Mouse (Mus musculus) kidney, postnatal 14 days (tissue): Measurements from ENCODE around the gene Tpp1.
"Not testable (repeated sequence)": the region's sequence is repeated elsewhere in the genome, so short reads cannot be mapped to it uniquely, and the experiment has no call there.

Experiments used
- DNase-seq: peaks from one replicate; pipeline ENCODE4 v3.0.0; 2022; ENCODE audit warnings: mixed read lengths

The Tpp1 gene

GRCm38 (mm10) chr7:105761813-105762484, 9.9 kb upstream of the Tpp1 start:
- no peak for DNase-seq

DNA sequence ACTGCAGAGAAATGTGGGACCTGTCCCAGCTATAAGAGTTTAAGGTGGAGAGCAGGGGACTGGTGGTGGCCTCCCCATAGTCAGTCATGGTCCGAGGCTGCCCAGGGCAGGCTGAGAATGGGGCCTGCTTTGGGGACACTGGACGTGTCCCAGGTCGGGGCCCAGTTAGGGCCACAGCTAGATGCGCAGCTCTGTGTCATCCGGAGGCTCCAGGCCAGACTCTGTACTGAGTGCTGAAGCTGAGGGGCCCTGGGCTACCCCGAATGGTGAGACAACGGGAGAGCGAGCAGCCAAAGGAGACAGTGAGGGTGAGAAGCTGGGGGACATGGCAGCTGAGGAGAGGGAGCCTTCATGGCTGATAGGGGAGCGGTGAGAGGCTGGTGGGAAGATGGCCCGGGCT, 1.2 kb upstream of the Tpp1 start:
- no peak for DNase-seq

GRCm38 (mm10) chr7:105752716-105753115, 681 bp upstream of the Tpp1 start:
- DNase-seq: no peak

GRCm38 (mm10) chr7:105747776-105748175, 4.3 kb downstream of the Tpp1 start:
- no peak for DNase-seq

- peak; percentile 93 for DNase-seq
Observed at GRCm38 (mm10) chr7:105743926-105744590, 8.0 kb downstream of the Tpp1 start, which contains the start of gene Taf10. Gene Taf10 (minus strand): TSS chr7:105744361.

DNA sequence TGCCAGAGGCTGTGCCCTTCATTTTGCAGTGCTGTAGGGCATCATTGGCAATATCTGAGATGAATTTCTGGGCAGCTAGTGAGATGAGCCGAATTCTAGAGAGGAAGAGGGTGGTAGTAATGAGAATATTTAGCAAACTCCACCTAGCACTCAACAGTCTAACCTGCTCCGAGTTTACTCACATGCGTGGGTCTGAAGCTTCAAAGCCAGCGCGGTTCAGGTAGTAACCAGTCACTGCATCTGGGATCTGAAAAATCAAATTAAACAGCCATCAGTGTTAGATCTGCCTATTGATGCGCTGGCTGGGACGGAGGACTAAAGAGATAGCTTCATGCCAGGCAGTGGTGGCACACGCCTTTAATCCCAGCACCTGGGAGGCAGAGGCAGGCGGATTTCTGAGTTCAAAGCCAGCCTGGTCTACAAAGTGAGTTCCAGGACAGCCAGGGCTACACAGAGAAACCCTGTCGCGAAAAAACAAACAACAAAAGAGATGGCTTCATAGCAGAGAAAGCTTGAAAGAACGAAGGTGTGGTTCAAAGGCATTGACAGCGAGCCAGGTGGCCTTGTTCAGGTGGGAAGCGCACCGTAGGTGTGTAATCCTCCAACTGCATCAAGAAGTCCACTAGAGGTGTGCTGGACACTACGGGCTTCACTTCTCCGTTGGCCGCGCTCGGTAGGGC, 8.6 kb downstream of the Tpp1 start:
- DNase-seq: not testable (repeated sequence)

DNA sequence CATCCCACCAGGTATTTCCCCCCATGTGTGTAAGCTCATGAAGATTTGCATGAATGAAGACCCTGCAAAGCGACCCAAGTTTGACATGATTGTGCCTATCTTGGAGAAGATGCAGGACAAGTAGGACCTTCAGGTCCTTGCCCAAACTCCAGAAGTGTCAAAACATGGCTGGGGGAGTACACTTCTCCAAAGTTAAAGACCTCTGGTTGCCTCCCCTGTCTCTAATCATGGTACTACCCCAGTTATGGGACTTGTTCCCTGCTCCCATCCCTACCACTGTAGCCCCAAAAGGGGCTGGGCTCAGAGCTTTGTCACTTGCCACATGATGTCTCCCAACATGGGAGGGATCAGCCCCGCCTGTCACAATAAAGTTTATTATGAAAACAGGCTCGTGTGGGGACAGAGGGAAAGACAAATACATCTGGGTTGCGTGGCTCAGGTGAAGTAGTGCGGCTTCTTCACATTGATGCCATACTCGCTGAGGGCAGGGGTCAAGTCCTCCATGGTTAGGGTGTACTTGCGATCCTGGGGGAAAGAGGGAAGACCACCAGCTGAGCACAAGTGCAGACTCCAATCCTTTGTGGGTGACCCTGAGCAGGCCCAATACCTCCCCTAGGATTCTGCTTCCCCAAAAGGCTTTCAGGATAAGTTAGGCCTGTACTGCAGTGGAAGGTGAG, 9.4 kb downstream of the Tpp1 start:
- DNase-seq: not testable (repeated sequence)

DNA sequence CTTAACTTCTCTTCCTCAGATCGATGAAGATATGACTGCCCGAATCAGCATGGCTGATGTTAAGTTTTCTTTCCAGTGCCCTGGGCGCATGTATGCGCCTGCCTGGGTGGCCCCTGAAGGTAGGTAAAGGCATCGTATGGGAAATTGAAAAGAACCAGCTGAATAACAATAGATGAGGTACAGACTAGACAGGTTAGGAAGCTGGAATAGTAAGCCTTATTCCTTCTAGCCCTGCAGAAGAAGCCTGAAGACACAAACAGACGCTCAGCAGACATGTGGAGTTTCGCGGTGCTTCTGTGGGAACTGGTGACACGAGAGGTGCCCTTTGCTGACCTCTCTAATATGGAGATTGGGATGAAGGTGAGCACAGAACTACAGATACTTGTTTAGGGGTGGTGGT, 10.1 kb downstream of the Tpp1 start:
- no peak for DNase-seq

GRCm38 (mm10) chr7:105740851-105741250, 11.2 kb downstream of the Tpp1 start:
- no peak for DNase-seq

- DNase-seq: no peak
Observed at GRCm38 (mm10) chr7:105740089-105740795, 11.8 kb downstream of the Tpp1 start.

DNA sequence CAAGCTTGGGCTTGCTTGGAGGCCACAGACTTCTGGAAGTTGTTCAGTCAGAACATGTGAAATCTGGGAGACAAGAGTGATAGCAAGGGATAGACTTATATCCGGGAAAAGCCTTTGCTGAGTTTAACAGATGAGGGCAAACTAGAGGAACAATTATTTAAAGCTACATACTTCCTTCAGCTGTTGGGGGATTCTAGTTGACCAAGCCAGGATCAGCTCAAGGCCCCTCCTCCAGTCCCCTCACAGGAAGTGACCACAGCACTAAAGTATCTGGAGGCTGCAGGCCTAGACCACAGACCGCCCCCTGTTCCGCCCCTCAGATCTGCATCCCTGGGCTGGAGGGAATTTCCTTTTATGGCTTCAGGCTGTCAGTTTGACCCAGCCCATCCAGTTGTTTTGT, 13.1 kb downstream of the Tpp1 start:
- DNase-seq: peak; percentile 87

DNA sequence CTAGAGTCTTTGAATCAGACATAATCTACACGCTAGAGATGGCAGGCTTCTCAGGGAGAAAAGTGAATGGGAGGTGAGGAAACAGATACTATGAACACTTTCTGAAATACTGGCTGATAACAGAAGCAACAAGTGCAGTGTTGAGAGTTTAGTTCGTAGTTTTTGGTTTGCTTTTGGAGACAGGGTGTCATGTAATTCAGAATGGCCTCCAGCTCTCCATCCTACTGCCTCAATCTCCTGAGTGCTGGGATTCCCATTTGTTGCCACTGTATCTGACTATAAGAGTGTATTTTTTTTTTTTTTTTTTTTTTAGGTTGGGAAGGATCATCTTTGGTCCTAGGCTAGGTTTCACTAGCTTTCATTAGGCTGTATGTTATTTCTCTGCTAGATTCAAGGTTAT, 13.7 kb downstream of the Tpp1 start:
- no peak for DNase-seq

DNA sequence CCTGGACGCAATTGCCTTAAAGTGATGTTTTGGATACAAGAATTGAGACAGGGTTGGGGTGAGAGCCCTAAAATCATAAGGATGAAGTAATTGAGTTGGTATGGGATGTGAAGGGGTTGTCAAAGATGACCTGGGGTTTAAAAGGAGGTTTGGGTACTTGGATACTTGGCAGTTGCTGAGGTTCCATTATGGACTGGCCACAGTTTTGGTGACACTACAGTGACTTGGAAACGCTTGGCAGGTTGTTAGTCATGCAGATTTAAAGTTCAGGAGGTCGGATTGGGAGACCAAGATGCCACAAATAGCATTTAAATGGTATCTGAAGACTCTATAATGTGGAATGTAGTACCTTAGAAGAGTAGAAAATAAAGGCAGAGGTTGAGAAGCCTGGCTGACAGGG, 14.4 kb downstream of the Tpp1 start:
- no peak for DNase-seq

- peak; percentile 54 for DNase-seq
Observed at GRCm38 (mm10) chr7:105736911-105737521, 15.0 kb downstream of the Tpp1 start, which contains the start of gene Rrp8. Gene Rrp8 (minus strand): TSS chr7:105737385.

DNA sequence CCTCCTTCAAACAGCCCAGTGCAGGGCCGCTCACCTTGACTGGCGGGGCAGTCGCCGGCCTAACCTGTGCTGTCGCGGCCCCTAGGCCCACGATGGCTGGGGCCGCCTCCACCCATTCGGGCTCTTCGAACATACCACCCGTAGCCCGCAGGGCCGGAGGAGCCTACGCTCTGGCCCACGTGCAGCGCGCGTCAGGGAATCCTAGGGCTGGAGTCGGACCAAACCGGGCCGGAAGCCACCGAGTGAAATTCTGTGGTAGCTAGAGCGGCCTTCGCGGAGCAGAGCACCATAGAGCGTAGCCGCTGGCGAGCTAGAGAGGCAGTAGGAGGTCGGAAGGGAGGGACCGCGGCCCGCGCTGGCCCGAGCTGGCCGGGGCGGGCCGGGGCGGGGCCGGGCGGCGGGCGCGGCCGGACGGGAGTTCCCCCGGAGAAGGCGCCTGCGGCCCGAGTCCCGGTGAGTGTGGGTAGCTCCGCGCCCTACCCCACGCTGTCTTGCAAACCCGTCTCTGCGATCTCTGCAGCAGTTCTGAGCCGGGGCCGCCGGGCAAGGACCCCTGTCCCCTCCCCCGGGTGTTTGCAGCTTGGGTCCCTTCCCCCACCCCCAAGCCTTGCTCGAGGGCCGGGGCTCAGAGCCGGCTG, 15.7 kb downstream of the Tpp1 start, which contains the start of gene Ilk:
Gene Ilk (plus strand): TSS at position 329 of the 638 bp plus-strand sequence.
- peak; percentile 96 for DNase-seq

- DNase-seq: not testable (repeated sequence)
Observed at GRCm38 (mm10) chr7:105735464-105735863, 16.6 kb downstream of the Tpp1 start.

DNA sequence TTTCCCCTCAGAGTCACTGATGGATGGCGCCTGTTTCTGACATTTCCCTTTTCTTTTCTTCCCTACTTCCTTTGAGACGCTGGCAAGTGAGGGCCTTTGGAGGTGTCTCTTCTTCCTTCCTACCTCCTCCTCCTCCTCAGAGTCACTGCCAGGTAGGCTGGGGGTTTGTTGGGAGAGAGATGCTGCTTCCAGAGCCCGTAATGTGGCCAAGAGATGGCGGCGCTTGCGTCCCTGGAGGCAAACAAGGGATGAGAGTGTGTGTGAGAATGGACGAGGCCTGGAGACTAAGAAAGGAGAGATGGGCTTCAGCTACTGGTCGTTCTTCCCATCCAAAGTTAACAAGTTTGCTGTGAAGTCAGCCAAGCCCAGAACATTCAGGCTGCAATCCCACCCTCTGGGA, 17.2 kb downstream of the Tpp1 start:
- DNase-seq: no peak

DNA sequence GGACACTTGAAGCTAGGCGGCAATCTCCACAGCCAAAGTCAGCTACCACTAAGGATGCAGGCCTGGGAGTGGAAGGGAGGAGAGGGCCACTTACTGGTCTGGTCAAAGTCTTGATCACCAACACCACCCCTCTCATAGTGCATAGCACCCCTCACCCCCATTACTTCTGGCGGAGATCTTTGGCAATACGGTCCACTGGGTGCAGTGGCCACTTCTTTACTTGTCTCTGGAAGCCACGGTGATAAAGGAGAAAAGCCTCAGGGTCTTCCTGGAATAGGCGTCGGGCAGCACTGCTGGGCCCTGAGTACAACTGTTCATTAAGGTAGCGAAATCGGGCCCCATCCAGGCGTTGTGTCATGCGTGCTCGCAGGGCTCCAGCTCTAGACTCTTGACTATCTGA, 18.2 kb downstream of the Tpp1 start:
- DNase-seq: no peak

GRCm38 (mm10) chr7:105728701-105729428, 23.2 kb downstream of the Tpp1 start:
- no peak for DNase-seq

GRCm38 (mm10) chr7:105726980-105727325, 25.1 kb downstream of the Tpp1 start:
- no peak for DNase-seq
